Mouse (Mus musculus): ENCODE measurements around the gene Fer1l5. TPM values are rescaled to one million over a fixed set of nuclear protein-coding genes. Genes with fewer than 3 reads are reported as not detected.

The Fer1l5 gene
- polyA plus RNA-seq (2015; fragmentation: Nextera tagmentation; extraction: Ambion mirVana): 0.67 and 0.81 TPM in 2 replicates

GRCm38 (mm10) chr1:36371934-36372845, at the start of gene Fer1l5:
Gene Fer1l5 (plus strand): TSS chr1:36372291.
- H3K27me3 ChIP-seq: no peaks in the 10 kb centered on the region
- WGBS: 65% methylated on average over 10 of the region's 10 CpGs
- no peak within 1 kb of the TSS for H3K4me3 ChIP-seq
- H3K4me2 ChIP-seq: no peak within 1 kb of the TSS
- no peaks in the 10 kb centered on the region for H3K9me3 ChIP-seq (replicated peaks)
- H3K36me3 ChIP-seq: no peaks in the 10 kb centered on the region
- H3K4me1 ChIP-seq (replicated peaks): peaks cover 13% of the 10 kb centered on the region
- no peak within 1 kb of the TSS for H3K27ac ChIP-seq
- ATAC-seq (replicated peaks; ENCODE audit: insufficient number of reproducible peaks, insufficient read depth, low FRiP score, low read depth): no peak
- H3K9ac ChIP-seq: no peak within 1 kb of the TSS

GRCm38 (mm10) chr1:36323076-36323475, 49.0 kb upstream of the Fer1l5 start:
- Histone ChIP-seq H3K27ac (no peak overlapping the region), H3K4me3 (no peak overlapping the region), H3K36me3 (peaks cover 25% of the 10 kb centered on the region; the same call in 1 of the 2 replicates), H3K9me3 (replicated peaks) (no peaks in the 10 kb centered on the region), H3K9ac (no peak overlapping the region), H3K4me2 (no peak overlapping the region), H3K27me3 (no peaks in the 10 kb centered on the region), H3K4me1 (replicated peaks) (peaks cover 13% of the 10 kb centered on the region)
- ATAC-seq (replicated peaks; ENCODE audit: insufficient number of reproducible peaks, insufficient read depth, low FRiP score, low read depth): no peak
- 39% methylated on average over 9 of the region's 9 CpGs for WGBS

DNA sequence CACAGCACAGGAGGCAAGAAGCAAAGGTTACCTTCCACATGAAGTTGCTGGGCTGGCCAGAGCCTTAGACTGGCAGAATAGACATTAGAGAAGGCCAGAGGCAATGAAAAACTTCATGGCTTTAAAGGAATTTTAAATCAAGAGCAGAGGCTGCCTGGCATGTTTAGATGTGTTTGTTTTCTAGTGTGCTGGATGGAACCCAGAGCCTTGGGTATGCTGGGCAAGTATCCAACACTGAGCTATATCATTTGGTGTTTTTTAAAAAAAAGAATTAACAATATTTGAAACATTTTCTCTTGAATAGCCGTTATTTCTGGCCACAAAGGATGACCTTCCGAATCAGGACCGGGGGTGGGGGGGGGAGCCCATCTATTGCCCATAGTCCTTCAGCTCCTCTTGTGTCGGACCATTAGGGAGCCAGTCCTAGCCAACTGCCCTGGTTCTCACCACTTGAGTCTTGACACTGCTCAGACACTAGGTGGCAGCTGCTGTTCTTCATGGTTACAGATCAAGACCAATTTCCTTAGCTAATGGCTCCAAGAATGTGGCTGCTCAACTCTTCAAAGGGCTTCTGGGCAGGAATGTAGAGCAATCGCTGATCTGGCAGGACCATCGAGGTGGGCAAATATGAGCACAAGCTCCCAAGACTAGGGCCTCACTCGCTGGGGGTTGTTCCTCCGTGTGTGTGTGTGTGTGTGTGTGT, 48.2 kb upstream of the Fer1l5 start:
- no peak overlapping the region for H3K4me3 ChIP-seq
- ATAC-seq (replicated peaks; ENCODE audit: insufficient number of reproducible peaks, insufficient read depth, low FRiP score, low read depth): 0 out of 2 replicates have a peak, but pooled peaks have one; percentile 48
- H3K36me3 ChIP-seq: peaks cover 20% of the 10 kb centered on the region; the same call in 1 of the 2 replicates
- H3K4me2 ChIP-seq: no peak overlapping the region
- no peak overlapping the region for H3K27ac ChIP-seq
- H3K27me3 ChIP-seq: no peaks in the 10 kb centered on the region
- peaks cover 17% of the 10 kb centered on the region for H3K4me1 ChIP-seq (replicated peaks)
- WGBS: 42% methylated on average over 8 of the region's 8 CpGs
- H3K9ac ChIP-seq: no peak overlapping the region
- no peaks in the 10 kb centered on the region for H3K9me3 ChIP-seq (replicated peaks)

DNA sequence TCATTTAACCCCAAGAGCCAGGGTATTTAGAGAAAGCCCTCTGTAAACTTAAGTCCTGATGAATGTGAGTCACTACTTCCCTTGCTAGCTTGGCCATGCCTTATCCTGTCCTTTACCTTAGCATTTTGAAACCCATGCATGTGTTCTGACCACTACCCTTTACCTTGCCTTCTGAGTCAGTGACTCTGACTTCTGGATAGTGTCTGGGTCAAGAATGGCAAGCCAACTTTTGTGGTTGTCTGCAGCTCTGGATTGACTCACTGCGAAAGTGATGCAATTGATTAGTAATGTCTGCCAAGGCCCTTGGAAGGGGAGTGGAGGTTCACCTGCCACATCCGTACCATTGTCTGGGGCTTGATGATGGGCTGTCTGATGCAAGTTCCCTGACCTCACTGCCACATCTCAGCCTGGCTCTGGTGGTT, 46.2 kb upstream of the Fer1l5 start:
- no peak for ATAC-seq (replicated peaks; ENCODE audit: insufficient number of reproducible peaks, insufficient read depth, low FRiP score, low read depth)
- WGBS: 79% methylated on average over 2 of the region's 2 CpGs
- Histone ChIP-seq H3K27me3 (no peaks in the 10 kb centered on the region), H3K27ac (no peak overlapping the region), H3K4me1 (replicated peaks) (peaks cover 19% of the 10 kb centered on the region), H3K9me3 (replicated peaks) (no peaks in the 10 kb centered on the region), H3K9ac (no peak overlapping the region), H3K36me3 (peaks cover 4% of the 10 kb centered on the region; the same call in 1 of the 2 replicates), H3K4me3 (no peak overlapping the region), H3K4me2 (no peak overlapping the region)

DNA sequence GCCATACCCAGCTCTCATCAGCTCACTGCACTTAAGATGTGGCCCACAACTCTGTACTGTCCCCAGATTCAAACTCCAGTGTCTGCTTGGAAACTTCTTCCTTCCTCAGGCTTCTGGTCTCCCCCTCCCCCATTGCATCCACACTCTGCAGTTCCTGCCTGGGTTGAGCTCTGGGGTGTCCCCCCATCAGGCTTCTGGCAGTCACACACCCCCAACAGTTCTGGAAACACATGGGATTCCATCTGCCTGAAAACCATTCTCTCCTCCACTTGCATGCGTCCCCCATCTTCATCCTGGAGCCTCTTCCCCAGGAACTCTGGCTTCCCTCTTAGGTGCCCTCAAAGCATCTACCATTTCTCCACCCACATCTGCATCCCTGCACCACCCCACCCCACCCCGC, 45.3 kb upstream of the Fer1l5 start:
- no peaks in the 10 kb centered on the region for H3K9me3 ChIP-seq (replicated peaks)
- H3K36me3 ChIP-seq: 0 out of 2 replicates have a peak, but pooled peaks cover 4% of the 10 kb centered on the region
- peaks cover 19% of the 10 kb centered on the region for H3K4me1 ChIP-seq (replicated peaks)
- H3K9ac ChIP-seq: no peak overlapping the region
- H3K4me2 ChIP-seq: no peak overlapping the region
- WGBS: 91% methylated on average over 2 of the region's 2 CpGs
- H3K27ac ChIP-seq: no peak overlapping the region
- no peak for ATAC-seq (replicated peaks; ENCODE audit: insufficient number of reproducible peaks, insufficient read depth, low FRiP score, low read depth)
- H3K27me3 ChIP-seq: no peaks in the 10 kb centered on the region
- no peak overlapping the region for H3K4me3 ChIP-seq

DNA sequence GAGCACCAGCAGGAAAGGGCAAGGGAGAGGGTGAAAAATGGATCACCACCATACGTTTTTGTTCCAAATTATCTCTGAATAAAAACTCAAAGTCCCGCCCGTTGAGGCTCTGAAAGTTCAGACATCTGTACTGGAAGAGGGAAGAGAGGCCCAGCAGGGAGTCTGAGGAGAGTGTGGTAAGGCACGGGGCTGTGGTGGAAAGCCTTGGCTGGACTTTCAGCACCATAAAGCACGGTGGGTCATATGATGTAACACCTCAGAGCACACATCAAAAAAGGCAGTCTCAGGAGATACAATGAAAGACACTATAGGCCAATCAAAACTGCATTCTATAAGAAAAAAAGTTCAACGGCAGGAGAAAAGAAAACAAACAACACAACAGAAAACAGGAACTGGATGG, 40.3 kb upstream of the Fer1l5 start:
- 75% methylated on average over 6 of the region's 6 CpGs for WGBS
- Histone ChIP-seq H3K4me1 (replicated peaks) (peaks cover 11% of the 10 kb centered on the region), H3K27ac (no peak overlapping the region), H3K36me3 (peaks cover 24% of the 10 kb centered on the region), H3K9me3 (replicated peaks) (no peaks in the 10 kb centered on the region), H3K9ac (no peak overlapping the region), H3K27me3 (no peaks in the 10 kb centered on the region), H3K4me2 (no peak overlapping the region), H3K4me3 (no peak overlapping the region)
- ATAC-seq (replicated peaks; ENCODE audit: insufficient number of reproducible peaks, insufficient read depth, low FRiP score, low read depth): no peak

DNA sequence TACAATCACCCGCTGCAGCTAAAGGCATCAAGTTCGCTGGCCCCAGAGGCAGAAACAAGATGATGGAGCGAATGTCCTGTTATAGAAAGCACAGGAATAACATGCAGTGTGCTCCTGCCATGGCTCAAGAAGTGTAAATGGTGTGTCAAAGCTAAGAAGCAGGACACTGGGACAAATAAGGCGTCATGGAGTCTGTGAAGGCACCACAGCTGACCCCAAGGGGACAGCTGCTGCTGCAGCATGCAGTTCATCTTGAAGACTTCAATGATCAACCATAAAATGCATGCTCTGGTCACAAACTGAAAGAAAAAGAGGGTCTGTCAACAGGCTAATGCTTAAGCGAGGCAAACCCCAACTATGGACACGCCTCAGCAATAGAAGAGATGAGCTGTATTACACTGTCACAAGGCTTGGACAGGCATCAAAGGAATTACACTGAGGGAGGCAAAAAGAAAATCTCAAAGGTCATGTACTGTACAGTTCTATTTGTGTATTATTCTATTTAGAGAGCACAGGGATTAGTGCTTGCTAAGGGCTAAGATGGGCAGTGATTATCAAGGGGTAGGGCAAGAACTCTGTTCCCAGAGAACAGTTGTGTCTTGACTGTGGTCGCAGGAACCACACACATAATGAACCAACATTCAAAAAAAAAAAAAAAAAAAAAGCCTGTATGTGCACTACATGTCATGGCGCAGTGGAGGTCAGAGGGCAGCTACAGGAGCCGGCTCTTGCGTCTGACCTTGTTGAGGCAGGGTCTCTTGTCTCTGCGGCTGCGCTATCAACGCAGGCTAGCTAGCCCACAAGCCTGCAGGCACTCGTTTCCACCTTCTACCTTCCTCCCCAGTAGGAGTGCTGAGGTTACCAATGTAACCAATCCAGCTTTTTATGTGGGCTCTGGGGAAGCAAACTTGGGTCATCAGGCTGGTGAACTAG, 38.9 kb upstream of the Fer1l5 start:
- no peak overlapping the region for H3K4me3 ChIP-seq
- peak overlapping the region; percentile 46 for H3K27ac ChIP-seq
- no peak overlapping the region for H3K9ac ChIP-seq
- H3K27me3 ChIP-seq: no peaks in the 10 kb centered on the region
- WGBS: 75% methylated on average over 14 of the region's 14 CpGs
- no peaks in the 10 kb centered on the region for H3K9me3 ChIP-seq (replicated peaks)
- no peak overlapping the region for H3K4me2 ChIP-seq
- H3K36me3 ChIP-seq: peaks cover 39% of the 10 kb centered on the region
- peak; percentile 54 for ATAC-seq (replicated peaks; ENCODE audit: insufficient number of reproducible peaks, insufficient read depth, low FRiP score, low read depth)
- peaks cover 11% of the 10 kb centered on the region for H3K4me1 ChIP-seq (replicated peaks)

DNA sequence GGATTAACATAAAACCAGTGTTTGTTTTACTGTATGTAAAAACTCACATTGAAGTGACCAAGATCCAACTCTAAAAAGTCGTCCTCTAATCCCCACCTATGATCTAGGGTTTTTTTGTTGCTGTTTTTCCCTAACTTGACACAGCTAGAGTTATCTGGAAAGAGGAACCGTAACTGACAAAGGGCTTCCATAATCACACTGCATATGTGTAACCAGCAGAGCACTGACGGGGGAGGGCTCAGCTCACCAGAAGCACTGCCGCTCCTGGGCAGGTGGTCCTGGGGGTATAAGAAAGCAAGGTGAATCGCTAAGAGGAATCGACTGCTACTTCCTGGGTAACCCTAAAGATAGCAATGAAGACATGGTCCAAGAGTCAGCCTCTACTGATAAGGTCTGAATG, 29.5 kb upstream of the Fer1l5 start:
- Histone ChIP-seq H3K4me1 (replicated peaks) (no peaks in the 10 kb centered on the region), H3K36me3 (peaks cover 96% of the 10 kb centered on the region), H3K27me3 (no peaks in the 10 kb centered on the region), H3K9ac (no peak overlapping the region), H3K9me3 (replicated peaks) (no peaks in the 10 kb centered on the region), H3K27ac (no peak overlapping the region), H3K4me3 (no peak overlapping the region), H3K4me2 (no peak overlapping the region)
- 88% methylated on average over 6 of the region's 6 CpGs for WGBS
- no peak for ATAC-seq (replicated peaks; ENCODE audit: insufficient number of reproducible peaks, insufficient read depth, low FRiP score, low read depth)

GRCm38 (mm10) chr1:36352351-36352750, 19.7 kb upstream of the Fer1l5 start:
- Histone ChIP-seq H3K27ac (no peak overlapping the region), H3K27me3 (no peaks in the 10 kb centered on the region), H3K9me3 (replicated peaks) (no peaks in the 10 kb centered on the region), H3K36me3 (peaks cover 96% of the 10 kb centered on the region), H3K9ac (no peak overlapping the region), H3K4me1 (replicated peaks) (no peaks in the 10 kb centered on the region), H3K4me2 (no peak overlapping the region), H3K4me3 (no peak overlapping the region)
- ATAC-seq (replicated peaks; ENCODE audit: insufficient number of reproducible peaks, insufficient read depth, low FRiP score, low read depth): no peak
- 80% methylated on average over 4 of the region's 4 CpGs for WGBS

- Histone ChIP-seq H3K27ac (no peak overlapping the region), H3K9ac (no peak overlapping the region), H3K9me3 (replicated peaks) (no peaks in the 10 kb centered on the region), H3K4me3 (no peak overlapping the region), H3K27me3 (no peaks in the 10 kb centered on the region), H3K36me3 (peaks cover 74% of the 10 kb centered on the region), H3K4me1 (replicated peaks) (no peaks in the 10 kb centered on the region), H3K4me2 (no peak overlapping the region)
- ATAC-seq (replicated peaks; ENCODE audit: insufficient number of reproducible peaks, insufficient read depth, low FRiP score, low read depth): no peak
- 91% methylated on average over 5 of the region's 5 CpGs for WGBS
Observed at GRCm38 (mm10) chr1:36356955-36357695, 15.0 kb upstream of the Fer1l5 start.

Measured in heart, embryonic 15.5 days (tissue).